Mouse (Mus musculus) embryonic facial prominence, embryonic 13.5 days (tissue): ENCODE measurements around the gene Cabcoco1. TPM values are rescaled to one million over a fixed set of nuclear protein-coding genes. Genes with fewer than 3 reads are reported as not detected.

Experiments
- ATAC-seq: fragments of 200-750 bp; cut with Nextera tagmentation; 2 replicates; pipeline ENCODE4 v1.8.0; 2017; ENCODE audit warnings: low read depth; ENCODE audit not compliant: insufficient number of reproducible peaks, insufficient read depth, low FRiP score, low TSS enrichment
- H3K27ac ChIP-seq: fragments of 300-500 bp; sonication (generic); 2 replicates; pipeline ENCODE4 v1.5.1; 2015; ENCODE audit warnings: moderate library complexity, mild to moderate bottlenecking, inconsistent platforms
- H3K27me3 ChIP-seq: fragments of 300-500 bp; sonication (generic); 2 replicates; pipeline ENCODE4 v1.6.1; 2015; ENCODE audit warnings: mild to moderate bottlenecking, inconsistent platforms
- H3K36me3 ChIP-seq: fragments of 300-500 bp; sonication (generic); 2 replicates; pipeline ENCODE4 v1.6.1; 2015; ENCODE audit warnings: mild to moderate bottlenecking, inconsistent platforms
- H3K4me1 ChIP-seq: fragments of 300-500 bp; sonication (generic); 2 replicates; pipeline ENCODE4 v1.6.1; 2015; ENCODE audit warnings: inconsistent platforms
- H3K4me2 ChIP-seq: fragments of 300-500 bp; sonication (generic); 2 replicates; pipeline ENCODE4 v1.6.1; 2015; ENCODE audit warnings: moderate library complexity, mild to moderate bottlenecking, inconsistent platforms
- H3K4me3 ChIP-seq: fragments of 300-500 bp; sonication (generic); 2 replicates; pipeline ENCODE4 v1.5.1; 2015; ENCODE audit warnings: mild to moderate bottlenecking, inconsistent platforms
- H3K9ac ChIP-seq: fragments of 300-500 bp; sonication (generic); 2 replicates; pipeline ENCODE4 v1.6.1; 2015; ENCODE audit warnings: mild to moderate bottlenecking, inconsistent platforms
- H3K9me3 ChIP-seq: fragments of 300-500 bp; sonication (generic); 2 replicates; pipeline ENCODE4 v1.6.1; 2016; ENCODE audit warnings: inconsistent platforms
- WGBS: fragments of 180-500 bp; shearing (Covaris S2); methylation state at CpG from one replicate; pipeline ENCODE4 v1.1.7; 2015; ENCODE audit warnings: mixed read lengths; 5-methylcytosine and 5-hydroxymethylcytosine counted together
- polyA plus RNA-seq: library from polyadenylated mRNA; unstranded; fragments of >200 nt; fragmentation: Nextera tagmentation; extraction: Ambion mirVana; gene quantifications from 2 replicates; pipeline ENCODE4 v1.2.1, GENCODE M21; 2015

Gene Cabcoco1
- polyA plus RNA-seq, 1 experiment from 2014 or later, result 2.1 TPM

DNA sequence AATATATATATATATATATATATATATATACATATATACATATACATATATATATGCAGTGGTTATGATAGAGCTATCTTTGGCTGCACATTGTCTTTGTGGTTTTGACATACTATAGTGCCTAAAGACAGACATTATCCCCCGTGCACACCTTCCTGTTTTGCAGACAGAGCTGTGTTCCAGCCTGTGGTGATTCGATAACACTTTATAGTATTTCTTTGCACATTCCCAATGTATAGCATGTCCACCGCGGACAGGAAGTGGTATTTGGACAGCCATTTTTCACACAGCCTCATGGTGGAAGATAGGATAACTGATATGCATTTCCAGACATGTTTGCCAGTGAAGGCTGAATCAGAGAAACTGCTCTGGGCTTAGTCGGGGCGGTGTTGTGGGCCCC is 110.3 kb downstream of the Cabcoco1 start:
- H3K27ac ChIP-seq, result no peak overlapping the region
- 87% methylated on average over 6 of the region's 6 CpGs for WGBS

DNA sequence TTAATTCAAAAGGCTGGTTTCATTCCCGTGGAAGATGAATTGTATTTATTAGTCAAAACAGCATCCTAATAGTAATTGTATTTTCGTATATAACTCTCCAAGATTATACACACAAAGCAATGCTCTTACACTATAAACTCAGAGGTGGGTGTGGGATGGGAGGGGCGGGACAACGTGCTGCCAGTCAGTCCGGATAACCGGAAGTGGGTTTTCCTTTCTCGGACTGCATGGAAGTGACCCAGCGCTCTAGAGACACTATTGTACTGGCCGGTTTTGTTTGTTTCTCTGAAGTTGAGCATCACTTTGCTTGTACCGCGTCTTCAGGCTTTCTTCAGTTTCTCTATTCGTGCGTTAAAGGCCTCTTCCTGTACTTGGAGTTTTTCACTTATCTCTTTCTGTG is 110.8 kb downstream of the Cabcoco1 start:
- Histone ChIP-seq H3K4me2 (no peak overlapping the region), H3K4me3 (no peak overlapping the region), H3K27ac (no peak overlapping the region), H3K9me3 (no peaks in the 10 kb centered on the region; the same call in 1 of the 2 replicates), H3K36me3 (no peaks in the 10 kb centered on the region), H3K4me1 (peaks cover 22% of the 10 kb centered on the region), H3K27me3 (no peaks in the 10 kb centered on the region), H3K9ac (no peak overlapping the region)
- ATAC-seq, result no peak
- 87% methylated on average over 13 of the region's 13 CpGs for WGBS

More for the DNA sequence above, 110.3 kb downstream of the Cabcoco1 start:
- H3K36me3 ChIP-seq, result no peaks in the 10 kb centered on the region
- no peaks in the 10 kb centered on the region for H3K27me3 ChIP-seq
- no peak for ATAC-seq
- H3K4me2 ChIP-seq, result no peak overlapping the region
- H3K4me3 ChIP-seq, result no peak overlapping the region
- H3K4me1 ChIP-seq, result peaks cover 22% of the 10 kb centered on the region
- no peaks in the 10 kb centered on the region; the same call in 1 of the 2 replicates for H3K9me3 ChIP-seq
- H3K9ac ChIP-seq, result no peak overlapping the region

DNA sequence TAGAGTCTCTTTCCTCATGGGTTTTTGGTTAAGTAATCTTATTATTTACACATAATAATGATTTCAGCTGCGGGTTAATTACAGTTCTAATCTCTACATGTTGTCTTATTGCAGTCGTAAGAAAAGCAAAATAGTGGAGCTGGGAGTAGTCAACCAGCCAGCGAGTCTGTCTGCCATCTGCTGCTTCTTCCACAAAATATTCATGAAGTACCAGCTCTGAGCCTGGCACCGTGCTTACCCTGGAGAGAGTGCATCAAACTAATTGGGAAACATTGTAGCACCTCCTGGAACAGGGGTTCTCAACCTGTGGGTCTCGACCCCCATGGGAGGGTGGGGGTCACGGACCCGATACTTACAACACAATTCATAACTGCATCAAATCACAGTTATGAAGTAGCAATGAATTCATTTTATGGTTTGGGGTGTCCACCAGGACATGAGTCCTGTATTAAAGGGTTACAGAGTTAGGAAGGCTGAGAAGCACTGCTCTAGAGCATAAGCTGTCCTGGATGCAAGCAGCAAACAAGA is 121.2 kb downstream of the Cabcoco1 start:
- no peaks in the 10 kb centered on the region for H3K36me3 ChIP-seq
- no peak overlapping the region for H3K27ac ChIP-seq
- 81% methylated on average over 7 of the region's 7 CpGs for WGBS
- no peak overlapping the region for H3K4me3 ChIP-seq
- H3K9ac ChIP-seq, result no peak overlapping the region
- ATAC-seq, result no peak
- no peak overlapping the region for H3K4me2 ChIP-seq
- no peaks in the 10 kb centered on the region for H3K9me3 ChIP-seq
- H3K27me3 ChIP-seq, result no peaks in the 10 kb centered on the region
- no peaks in the 10 kb centered on the region for H3K4me1 ChIP-seq

DNA sequence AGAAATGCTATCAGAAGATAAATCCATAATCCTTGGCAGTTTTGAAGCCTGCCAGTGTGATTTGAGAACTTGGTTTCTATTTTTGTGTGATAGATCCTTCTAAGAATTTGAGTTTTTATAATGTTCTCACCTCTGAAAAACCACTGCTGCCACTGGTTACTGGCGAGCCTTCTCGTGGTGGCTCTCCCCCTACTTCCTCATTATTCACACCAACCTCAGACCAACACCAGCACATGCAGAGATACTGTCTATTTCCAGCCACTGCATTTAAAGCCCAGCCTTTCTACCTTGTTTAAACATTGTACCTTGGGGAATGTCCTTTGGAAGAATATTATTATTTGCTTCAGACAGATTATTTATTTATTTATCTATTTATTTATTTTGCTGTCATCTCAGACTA is 121.8 kb downstream of the Cabcoco1 start:
- Histone ChIP-seq H3K9me3 (no peaks in the 10 kb centered on the region), H3K4me2 (no peak overlapping the region), H3K4me3 (no peak overlapping the region), H3K36me3 (no peaks in the 10 kb centered on the region), H3K4me1 (no peaks in the 10 kb centered on the region), H3K27ac (no peak overlapping the region), H3K27me3 (no peaks in the 10 kb centered on the region), H3K9ac (no peak overlapping the region)
- ATAC-seq, result no peak
- 66% methylated on average over 2 of the region's 2 CpGs for WGBS

DNA sequence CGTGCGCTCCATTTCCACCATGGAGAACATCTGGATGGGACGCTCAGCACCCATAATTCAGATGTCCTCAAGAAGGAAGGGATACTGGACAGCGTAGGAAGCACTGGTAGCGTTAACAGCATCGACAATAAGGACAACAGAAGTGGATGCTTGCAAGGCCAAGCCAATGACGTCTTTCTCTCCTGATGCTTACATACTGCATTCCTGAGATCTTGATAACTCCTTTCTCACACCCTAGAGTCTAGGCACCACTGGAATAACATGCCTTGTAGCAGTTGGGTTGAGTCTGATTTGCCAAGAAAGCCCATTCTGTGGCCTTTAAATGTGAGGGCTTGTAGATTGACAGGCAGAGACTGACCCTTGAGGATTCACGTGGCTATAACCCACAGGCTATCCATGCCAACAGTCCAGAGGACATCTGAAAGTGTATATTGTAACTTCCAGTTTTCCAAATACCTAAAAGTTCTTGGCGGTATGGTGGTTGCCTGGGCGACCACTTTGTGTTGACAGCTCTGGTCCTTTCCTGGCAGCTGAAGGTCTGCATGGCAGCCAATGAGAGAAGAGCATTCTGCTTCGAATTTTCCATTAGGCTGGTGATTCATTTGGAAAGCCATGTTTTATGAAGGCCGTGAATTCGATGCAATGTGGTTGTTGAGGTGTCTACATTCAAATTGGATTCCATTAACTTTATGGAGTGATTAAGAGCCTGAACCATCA is 124.5 kb downstream of the Cabcoco1 start:
- no peak overlapping the region for H3K4me3 ChIP-seq
- no peak overlapping the region for H3K27ac ChIP-seq
- no peak for ATAC-seq
- H3K27me3 ChIP-seq, result no peaks in the 10 kb centered on the region
- no peaks in the 10 kb centered on the region for H3K9me3 ChIP-seq
- H3K4me1 ChIP-seq, result no peaks in the 10 kb centered on the region
- H3K36me3 ChIP-seq, result no peaks in the 10 kb centered on the region
- WGBS, result 90% methylated on average over 13 of the region's 13 CpGs
- no peak overlapping the region for H3K4me2 ChIP-seq
- no peak overlapping the region for H3K9ac ChIP-seq

DNA sequence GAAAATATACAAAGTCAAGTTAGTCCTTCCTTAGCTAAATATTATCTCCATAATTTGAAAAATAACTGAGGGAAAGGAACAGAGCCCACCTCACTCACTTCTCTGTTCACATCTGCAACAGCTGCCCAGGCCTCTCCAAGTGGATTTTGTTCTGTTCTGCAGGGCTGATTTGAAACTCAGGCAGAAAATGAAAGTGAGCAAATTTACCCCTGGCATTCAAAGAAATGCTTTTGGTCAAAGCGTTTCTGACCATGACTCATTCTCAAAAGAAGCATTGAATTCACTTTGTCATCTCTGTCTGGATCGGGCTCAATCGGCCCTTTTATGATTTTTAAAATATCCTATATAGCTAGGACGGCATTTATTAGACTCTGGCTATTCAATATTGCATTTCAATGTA is 135.8 kb downstream of the Cabcoco1 start:
- Histone ChIP-seq H3K27me3 (no peaks in the 10 kb centered on the region), H3K36me3 (no peaks in the 10 kb centered on the region), H3K4me3 (no peak overlapping the region), H3K27ac (peak overlapping the region; percentile 39; the same call in 1 of the 2 replicates), H3K4me2 (no peak overlapping the region), H3K4me1 (no peaks in the 10 kb centered on the region; the same call in 1 of the 2 replicates), H3K9ac (no peak overlapping the region), H3K9me3 (no peaks in the 10 kb centered on the region)
- WGBS, result 63% methylated on average over 4 of the region's 4 CpGs
- no peak for ATAC-seq

DNA sequence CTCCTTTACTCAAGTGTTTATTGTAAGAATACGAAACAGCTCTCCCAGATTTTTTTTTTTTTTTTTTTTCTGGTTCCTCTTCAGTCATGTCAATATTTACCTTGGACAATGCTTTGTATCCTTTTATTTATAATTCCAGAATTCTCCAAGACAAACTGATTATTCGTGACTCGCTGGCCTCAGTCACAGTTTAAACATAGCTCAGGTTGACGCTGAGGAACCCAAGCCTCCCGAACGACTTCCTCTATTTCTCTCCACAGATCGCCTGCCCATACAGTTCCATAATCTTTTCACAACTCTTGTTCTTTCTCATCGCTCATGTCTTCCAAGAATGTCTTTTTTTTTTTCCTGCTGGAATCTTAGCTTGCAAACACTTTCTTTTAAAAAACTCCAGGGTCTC is 144.9 kb downstream of the Cabcoco1 start:
- Histone ChIP-seq H3K4me3 (no peak overlapping the region), H3K27ac (no peak overlapping the region), H3K4me1 (peaks cover 3% of the 10 kb centered on the region; the same call in 1 of the 2 replicates), H3K9ac (no peak overlapping the region), H3K36me3 (no peaks in the 10 kb centered on the region), H3K4me2 (no peak overlapping the region), H3K27me3 (no peaks in the 10 kb centered on the region), H3K9me3 (no peaks in the 10 kb centered on the region)
- ATAC-seq, result no peak
- WGBS, result 78% methylated on average over 8 of the region's 8 CpGs

- Histone ChIP-seq H3K27me3 (no peaks in the 10 kb centered on the region), H3K4me1 (peaks cover 3% of the 10 kb centered on the region; the same call in 1 of the 2 replicates), H3K9me3 (no peaks in the 10 kb centered on the region), H3K4me2 (no peak overlapping the region), H3K36me3 (no peaks in the 10 kb centered on the region), H3K4me3 (no peak overlapping the region), H3K9ac (no peak overlapping the region), H3K27ac (no peak overlapping the region)
- WGBS, result 29% methylated on average over 2 of the region's 2 CpGs
- peak; percentile 72; the same call in 1 of the 2 replicates for ATAC-seq
These were observed 145.6 kb downstream of the Cabcoco1 start for GRCm38 (mm10) chr10:68396083-68396482.

GRCm38 (mm10) chr10:68391640-68392039 is 150.1 kb downstream of the Cabcoco1 start:
- no peak for ATAC-seq
- Histone ChIP-seq H3K4me3 (no peak overlapping the region), H3K4me2 (no peak overlapping the region), H3K9me3 (no peaks in the 10 kb centered on the region), H3K9ac (no peak overlapping the region), H3K27ac (no peak overlapping the region), H3K27me3 (no peaks in the 10 kb centered on the region), H3K36me3 (no peaks in the 10 kb centered on the region), H3K4me1 (peaks cover 3% of the 10 kb centered on the region; the same call in 1 of the 2 replicates)
- WGBS, result 58% methylated on average over 4 of the region's 4 CpGs

GRCm38 (mm10) chr10:68388802-68389201 is 152.9 kb downstream of the Cabcoco1 start:
- H3K4me1 ChIP-seq, result no peaks in the 10 kb centered on the region
- no peak overlapping the region for H3K27ac ChIP-seq
- H3K27me3 ChIP-seq, result no peaks in the 10 kb centered on the region
- ATAC-seq, result no peak
- H3K9ac ChIP-seq, result no peak overlapping the region
- H3K9me3 ChIP-seq, result no peaks in the 10 kb centered on the region
- H3K4me3 ChIP-seq, result no peak overlapping the region
- H3K4me2 ChIP-seq, result no peak overlapping the region
- WGBS, result 77% methylated on average over 4 of the region's 4 CpGs
- no peaks in the 10 kb centered on the region for H3K36me3 ChIP-seq

- Histone ChIP-seq H3K4me3 (no peak overlapping the region), H3K4me1 (no peaks in the 10 kb centered on the region), H3K9me3 (no peaks in the 10 kb centered on the region), H3K27ac (no peak overlapping the region), H3K9ac (no peak overlapping the region), H3K4me2 (no peak overlapping the region), H3K36me3 (no peaks in the 10 kb centered on the region), H3K27me3 (no peaks in the 10 kb centered on the region)
- WGBS, result 80% methylated on average over 7 of the region's 7 CpGs
- ATAC-seq, result peak; percentile 10; the same call in 1 of the 2 replicates
These were observed 153.6 kb downstream of the Cabcoco1 start for GRCm38 (mm10) chr10:68388138-68388537.
